Mouse (Mus musculus): ENCODE measurements around the gene Tead3. TPM values are rescaled to one million over a fixed set of nuclear protein-coding genes. Genes with fewer than 3 reads are reported as not detected.
A peak's percentile ranks its signal among the peaks of the same experiment; 100 is the strongest.

The Tead3 gene
- total and polyA plus RNA-seq, 3 experiments = 12.7 to 21.2 (median 13.7) TPM

GRCm38 (mm10) chr17:28352018-28352417, 1.4 kb upstream of the Tead3 start:
- Histone ChIP-seq H3K79me2 (replicated peaks; ENCODE audit: control insufficient read depth, insufficient read depth, low read length) (no peaks in the 10 kb centered on the region), H3K9ac (ENCODE audit: low read depth, low read length) (no peak overlapping the region), H3K4me3 (no peak overlapping the region), H3K27ac (no peak overlapping the region), H3K36me3 (ENCODE audit: control insufficient read depth, insufficient read depth, low read length) (no peaks in the 10 kb centered on the region), H3K27me3 (ENCODE audit: control insufficient read depth, insufficient read depth, low read length) (no peaks in the 10 kb centered on the region), H3K4me1 (ENCODE audit: control insufficient read depth, insufficient read depth, low read length) (peaks cover 2% of the 10 kb centered on the region)
- TF ChIP-seq POLR2A (IDR thresholded peaks at IDR 0.05; ENCODE audit: insufficient read depth, low read depth, low read length) (no peak), EP300 (IDR thresholded peaks at IDR 0.05; ENCODE audit: insufficient read depth, low read depth, low read length) (no peak), CTCF (IDR thresholded peaks at IDR 0.05) (no peak)
- WGBS = 53% methylated on average over 11 of the region's 11 CpGs
- intact Hi-C loops (cut with DNase I) = no loop called here
- DNase-seq = no peak

GRCm38 (mm10) chr17:28351353-28351890, 805 bp upstream of the Tead3 start:
- Histone ChIP-seq H3K27ac (peak overlapping the region; percentile 89), H3K9ac (ENCODE audit: low read depth, low read length) (peak overlapping the region; percentile 75), H3K27me3 (ENCODE audit: control insufficient read depth, insufficient read depth, low read length) (no peaks in the 10 kb centered on the region), H3K4me3 (peak overlapping the region; percentile 58), H3K79me2 (replicated peaks; ENCODE audit: control insufficient read depth, insufficient read depth, low read length) (no peaks in the 10 kb centered on the region), H3K36me3 (ENCODE audit: control insufficient read depth, insufficient read depth, low read length) (no peaks in the 10 kb centered on the region), H3K4me1 (ENCODE audit: control insufficient read depth, insufficient read depth, low read length) (peaks cover 2% of the 10 kb centered on the region)
- no peak for DNase-seq
- intact Hi-C loops (cut with DNase I) = no loop called here
- no peak for TF ChIP-seq POLR2A (IDR thresholded peaks at IDR 0.05; ENCODE audit: insufficient read depth, low read depth, low read length)
- no peak for TF ChIP-seq EP300 (IDR thresholded peaks at IDR 0.05; ENCODE audit: insufficient read depth, low read depth, low read length)
- no peak for TF ChIP-seq CTCF (IDR thresholded peaks at IDR 0.05)
- 5% methylated on average over 29 of the region's 29 CpGs for WGBS

GRCm38 (mm10) chr17:28349901-28350465, 634 bp downstream of the Tead3 start:
- peak overlapping the region; percentile 86 for H3K27ac ChIP-seq

GRCm38 (mm10) chr17:28349264-28349880, 1.2 kb downstream of the Tead3 start:
- Histone ChIP-seq H3K79me2 (replicated peaks; ENCODE audit: control insufficient read depth, insufficient read depth, low read length) (no peaks in the 10 kb centered on the region), H3K36me3 (ENCODE audit: control insufficient read depth, insufficient read depth, low read length) (no peaks in the 10 kb centered on the region), H3K4me1 (ENCODE audit: control insufficient read depth, insufficient read depth, low read length) (peaks cover 2% of the 10 kb centered on the region), H3K27ac (peak overlapping the region; percentile 86), H3K27me3 (ENCODE audit: control insufficient read depth, insufficient read depth, low read length) (no peaks in the 10 kb centered on the region), H3K9ac (ENCODE audit: low read depth, low read length) (peak overlapping the region; percentile 90), H3K4me3 (peak overlapping the region; percentile 58)
- no peak for DNase-seq
- 37% methylated on average over 13 of the region's 13 CpGs for WGBS
- TF ChIP-seq EP300 (IDR thresholded peaks at IDR 0.05; ENCODE audit: insufficient read depth, low read depth, low read length) (no peak), POLR2A (IDR thresholded peaks at IDR 0.05; ENCODE audit: insufficient read depth, low read depth, low read length) (no peak), CTCF (IDR thresholded peaks at IDR 0.05) (no peak)
- intact Hi-C loops (cut with DNase I) = no loop called here

More at GRCm38 (mm10) chr17:28349901-28350465, 634 bp downstream of the Tead3 start:
- Histone ChIP-seq H3K9ac (ENCODE audit: low read depth, low read length) (peak overlapping the region; percentile 90), H3K4me3 (peak overlapping the region; percentile 58), H3K4me1 (ENCODE audit: control insufficient read depth, insufficient read depth, low read length) (peaks cover 2% of the 10 kb centered on the region), H3K36me3 (ENCODE audit: control insufficient read depth, insufficient read depth, low read length) (no peaks in the 10 kb centered on the region), H3K79me2 (replicated peaks; ENCODE audit: control insufficient read depth, insufficient read depth, low read length) (no peaks in the 10 kb centered on the region), H3K27me3 (ENCODE audit: control insufficient read depth, insufficient read depth, low read length) (no peaks in the 10 kb centered on the region)
- TF ChIP-seq POLR2A (IDR thresholded peaks at IDR 0.05; ENCODE audit: insufficient read depth, low read depth, low read length) (no peak), EP300 (IDR thresholded peaks at IDR 0.05; ENCODE audit: insufficient read depth, low read depth, low read length) (no peak), CTCF (IDR thresholded peaks at IDR 0.05) (no peak)
- under 1% methylated on average over 53 of the region's 54 CpGs for WGBS
- DNase-seq = peak in 1 of 2 experiments; percentile 76
- intact Hi-C loops (cut with DNase I) = loop anchor here (1.0 kb wide), 1 partner anchor 22 kb away; the partner anchor contains the start of gene Rpl10a

- TF ChIP-seq CTCF (IDR thresholded peaks at IDR 0.05) (no peak), EP300 (IDR thresholded peaks at IDR 0.05; ENCODE audit: insufficient read depth, low read depth, low read length) (no peak), POLR2A (IDR thresholded peaks at IDR 0.05; ENCODE audit: insufficient read depth, low read depth, low read length) (no peak)
- H3K27ac ChIP-seq = no peak overlapping the region
- no peaks in the 10 kb centered on the region for H3K36me3 ChIP-seq (ENCODE audit: control insufficient read depth, insufficient read depth, low read length)
- peak in 1 of 2 experiments; percentile 32 for DNase-seq
- no peaks in the 10 kb centered on the region for H3K79me2 ChIP-seq (replicated peaks; ENCODE audit: control insufficient read depth, insufficient read depth, low read length)
- 31% methylated on average over 6 of the region's 6 CpGs for WGBS
- no peak overlapping the region for H3K4me3 ChIP-seq
- H3K9ac ChIP-seq (ENCODE audit: low read depth, low read length) = peak overlapping the region; percentile 24; the same call in 1 of the 2 replicates
- intact Hi-C loops (cut with DNase I) = no loop called here
- no peaks in the 10 kb centered on the region for H3K27me3 ChIP-seq (ENCODE audit: control insufficient read depth, insufficient read depth, low read length)
- H3K4me1 ChIP-seq (ENCODE audit: control insufficient read depth, insufficient read depth, low read length) = peaks cover 2% of the 10 kb centered on the region
Measured at GRCm38 (mm10) chr17:28348211-28348610, 2.4 kb downstream of the Tead3 start.

- Histone ChIP-seq H3K79me2 (replicated peaks; ENCODE audit: control insufficient read depth, insufficient read depth, low read length) (no peaks in the 10 kb centered on the region), H3K4me1 (ENCODE audit: control insufficient read depth, insufficient read depth, low read length) (peaks cover 2% of the 10 kb centered on the region), H3K27ac (no peak overlapping the region), H3K27me3 (ENCODE audit: control insufficient read depth, insufficient read depth, low read length) (no peaks in the 10 kb centered on the region), H3K4me3 (no peak overlapping the region), H3K9ac (ENCODE audit: low read depth, low read length) (no peak overlapping the region), H3K36me3 (ENCODE audit: control insufficient read depth, insufficient read depth, low read length) (no peaks in the 10 kb centered on the region)
- TF ChIP-seq CTCF (IDR thresholded peaks at IDR 0.05) (no peak), EP300 (IDR thresholded peaks at IDR 0.05; ENCODE audit: insufficient read depth, low read depth, low read length) (no peak), POLR2A (IDR thresholded peaks at IDR 0.05; ENCODE audit: insufficient read depth, low read depth, low read length) (no peak)
- 79% methylated on average over 10 of the region's 10 CpGs for WGBS
- no peak for DNase-seq
- intact Hi-C loops (cut with DNase I) = no loop called here
Measured at GRCm38 (mm10) chr17:28347327-28347726, 3.3 kb downstream of the Tead3 start.
